Mouse (Mus musculus) liver, embryonic 14.5 days (tissue): ENCODE results near the gene Col4a1.

Experiments
- CTCF ChIP-seq: IDR thresholded peaks from 2 replicates; pipeline ENCODE4 v1.5.1; 2016; ENCODE audit warnings: antibody characterized with exemption, low read depth, control low read depth
- EP300 ChIP-seq: IDR thresholded peaks from 2 replicates; pipeline ENCODE4 v1.6.1; 2016; ENCODE audit warnings: antibody characterized with exemption, low read depth

GRCm38 (mm10) chr8:11173284-11174191, 139.1 kb downstream of the Col4a1 start:
- TF ChIP-seq CTCF (peak; percentile 64), EP300 (no peak)
